21 mouse cellular contexts compared by ENCODE assay signal in genomic region chr19:47345851-47346568, GRCm38 (mm10).
DNase-seq lines count a peak whose midpoint lies in the region; ATAC-seq and TF ChIP-seq lines count a peak whose summit lies in the region.
"Had no signal": no experiment of that assay in that cellular context is flagged by ENCODE, and none has a peak within 500 bp of the region (broad histone marks: within the 10 kb centered on the region; RNA-seq: fewer than 3 reads in every experiment).

No protein-coding gene starts in this region.

- ATAC-seq in heart, postnatal 0 days (ENCODE audit: insufficient read depth, low read depth) = no peak
- ATAC-seq in megakaryocyte progenitor cell, adult 5-6 weeks (replicated peaks; ENCODE audit: poor library complexity) = 0 out of 2 replicates have a peak, but pooled peaks have one; percentile 33
- ATAC-seq: midbrain, embryonic 15.5 days had no signal

- 0 out of 2 replicates have a peak overlapping the region, but pooled peaks have one; percentile 5 for H3K27ac ChIP-seq in heart, postnatal 0 days (ENCODE audit: low read depth)
- no peak overlapping the region for H3K27ac ChIP-seq in heart, embryonic 10.5 days
- no peak overlapping the region for H3K27ac ChIP-seq in MEL (ENCODE audit: control insufficient read depth, low read depth, low read length)
- H3K27ac ChIP-seq: forebrain, embryonic 12.5 days; hindbrain, embryonic 10.5 days; limb, embryonic 12.5 days; liver, embryonic 13.5 days; lung, embryonic 15.5 days; midbrain, embryonic 15.5 days; neural tube, embryonic 15.5 days had no signal

- no peak overlapping the region for H3K4me2 ChIP-seq in heart, postnatal 0 days (ENCODE audit: low read depth, low read length)
- H3K4me2 ChIP-seq: forebrain, embryonic 12.5 days; heart, embryonic 12.5 days; limb, embryonic 12.5 days; liver, embryonic 13.5 days; lung, embryonic 15.5 days; midbrain, embryonic 15.5 days; neural tube, embryonic 15.5 days had no signal

- TF ChIP-seq CTCF in heart, postnatal 0 days (IDR thresholded peaks at IDR 0.05; ENCODE audit: low read depth) = no peak
- no peak for TF ChIP-seq CTCF in MEL (IDR thresholded peaks at IDR 0.05 in 2 of 3, conservative IDR thresholded peaks at IDR 0.05 in 1 of 3; ENCODE audit: control insufficient read depth in 1 of 3, insufficient read depth in 1 of 3, low read depth in 2 of 3, low read length in 3 of 3, poor library complexity in 1 of 3, severe bottlenecking in 1 of 3)

- no peak for TF ChIP-seq EP300 in heart, postnatal 0 days (IDR thresholded peaks at IDR 0.05; ENCODE audit: low read depth)
- no peak for TF ChIP-seq EP300 in MEL (IDR thresholded peaks at IDR 0.05; ENCODE audit: low read depth in 1 of 2, low read length in 2 of 2)

- TF ChIP-seq RAD21 in MEL (IDR thresholded peaks at IDR 0.05; ENCODE audit: low read depth, low read length) = no peak

- H3K36me3 ChIP-seq in heart, postnatal 0 days (replicated peaks; ENCODE audit: control insufficient read depth, insufficient read depth, low read length) = 0 out of 2 replicates have a peak, but pooled peaks cover 4% of the 10 kb centered on the region
- H3K36me3 ChIP-seq in heart, embryonic 10.5 days = peaks cover 14% of the 10 kb centered on the region; the same call in 1 of the 2 replicates
- H3K36me3 ChIP-seq in MEL (ENCODE audit: control insufficient read depth in 1 of 2, insufficient read depth in 2 of 2, low read length in 2 of 2) = no peaks in the 10 kb centered on the region
- H3K36me3 ChIP-seq: forebrain, embryonic 12.5 days; limb, embryonic 12.5 days; liver, embryonic 13.5 days; lung, embryonic 15.5 days; midbrain, embryonic 15.5 days; neural tube, embryonic 15.5 days had no signal

- no peak for TF ChIP-seq POLR2A in MEL (IDR thresholded peaks at IDR 0.05; ENCODE audit: control insufficient read depth in 1 of 2, insufficient read depth in 1 of 2, low read depth in 1 of 2, low read length in 2 of 2, poor library complexity in 1 of 2)

- no peaks in the 10 kb centered on the region for H3K9me3 ChIP-seq in heart, postnatal 0 days (replicated peaks; ENCODE audit: control insufficient read depth, low read length)
- no peaks in the 10 kb centered on the region for H3K9me3 ChIP-seq in heart, embryonic 10.5 days
- H3K9me3 ChIP-seq in MEL (replicated peaks; ENCODE audit: insufficient read depth, low read length) = no peaks in the 10 kb centered on the region
- H3K9me3 ChIP-seq: forebrain, embryonic 12.5 days; heart, embryonic 12.5 days; hindbrain, embryonic 10.5 days; limb, embryonic 12.5 days; liver, embryonic 13.5 days; lung, embryonic 15.5 days; midbrain, embryonic 15.5 days; neural tube, embryonic 15.5 days had no signal

- H3K79me2 ChIP-seq in MEL (ENCODE audit: control insufficient read depth, insufficient read depth, low read length, poor library complexity) = no peaks in the 10 kb centered on the region

- no peak overlapping the region for H3K9ac ChIP-seq in heart, postnatal 0 days (replicated peaks; ENCODE audit: low read depth, low read length)
- H3K9ac ChIP-seq in MEL (ENCODE audit: control insufficient read depth, low read depth, low read length, poor library complexity, severe bottlenecking) = no peak overlapping the region
- H3K9ac ChIP-seq: forebrain, embryonic 12.5 days; heart, embryonic 12.5 days; limb, embryonic 12.5 days; liver, embryonic 13.5 days; lung, embryonic 15.5 days; midbrain, embryonic 15.5 days; neural tube, embryonic 15.5 days had no signal

- peak; percentile 48 for DNase-seq in adrenal gland, postnatal 14 days
- DNase-seq in adrenal gland, postnatal 4 days (ENCODE audit: low spot score in 2 of 2) = no peak
- DNase-seq in heart, postnatal 0 days (ENCODE audit: low spot score) = no peak
- DNase-seq in heart, embryonic 10.5 days (ENCODE audit: low spot score) = no peak
- peak; percentile 37 for DNase-seq in MEL (ENCODE audit: low read depth, low spot score)
- DNase-seq in spleen, postnatal 14 days (ENCODE audit: low spot score in 2 of 2) = no peak
- DNase-seq in retina, postnatal 1 day = no peak
- DNase-seq: cerebellum, postnatal 10 days; embryo, embryonic 11 days; kidney, adult 11 months; liver, embryonic 13.5 days; right cerebral cortex, postnatal 25 days had no signal

- H3K4me1 ChIP-seq in heart, postnatal 0 days (ENCODE audit: control insufficient read depth, insufficient read depth) = 0 out of 2 replicates have a peak, but pooled peaks cover 17% of the 10 kb centered on the region
- peaks cover 46% of the 10 kb centered on the region for H3K4me1 ChIP-seq in heart, embryonic 10.5 days
- H3K4me1 ChIP-seq in MEL (ENCODE audit: control insufficient read depth in 1 of 2, insufficient read depth in 2 of 2, low read length in 2 of 2) = peaks cover 0 to 5% of the 10 kb centered on the region in 2 experiments; a peak in 2 of 4 replicates

- no peak overlapping the region for H3K4me3 ChIP-seq in heart, postnatal 0 days (ENCODE audit: low read depth, low read length)
- no peak overlapping the region for H3K4me3 ChIP-seq in heart, embryonic 10.5 days
- no peak overlapping the region for H3K4me3 ChIP-seq in MEL (ENCODE audit: control insufficient read depth in 1 of 2, insufficient read depth in 1 of 2, low read depth in 2 of 2, low read length in 2 of 2)
- H3K4me3 ChIP-seq: forebrain, embryonic 12.5 days; heart, embryonic 12.5 days; hindbrain, embryonic 10.5 days; limb, embryonic 12.5 days; liver, embryonic 13.5 days; lung, embryonic 15.5 days; midbrain, embryonic 15.5 days; neural tube, embryonic 15.5 days had no signal

- no peaks in the 10 kb centered on the region for H3K27me3 ChIP-seq in heart, postnatal 0 days (ENCODE audit: control insufficient read depth, insufficient read depth, low read length)
- H3K27me3 ChIP-seq in heart, embryonic 10.5 days (ENCODE audit: insufficient read depth, poor library complexity, severe bottlenecking) = peaks cover 39% of the 10 kb centered on the region
- no peaks in the 10 kb centered on the region for H3K27me3 ChIP-seq in MEL (ENCODE audit: control insufficient read depth in 1 of 2, insufficient read depth in 2 of 2, low read length in 2 of 2)
- H3K27me3 ChIP-seq: CH12.LX had no signal

- WGBS in heart, postnatal 0 days = 64% methylated on average over 6 of the region's 6 CpGs
- WGBS in heart, embryonic 10.5 days = 79% methylated on average over 6 of the region's 6 CpGs

TF ChIP-seq in MEL, 35 proteins besides CTCF, POLR2A, EP300 and RAD21:
- no peak for TF ChIP-seq NRF1 (IDR thresholded peaks at IDR 0.05; ENCODE audit: insufficient read depth, low read depth, low read length, poor library complexity, severe bottlenecking)
- TF ChIP-seq MAFK (IDR thresholded peaks at IDR 0.05; ENCODE audit: borderline replicate concordance, low read depth, low read length) = no peak
- no peak for TF ChIP-seq ZC3H11A (IDR thresholded peaks at IDR 0.05; ENCODE audit: low read depth, low read length)
- TF ChIP-seq MXI1 (IDR thresholded peaks at IDR 0.05; ENCODE audit: low read depth, low read length) = no peak
- no peak for TF ChIP-seq JUND (IDR thresholded peaks at IDR 0.05; ENCODE audit: low read depth, low read length)
- TF ChIP-seq E2F4 (IDR thresholded peaks at IDR 0.05; ENCODE audit: borderline replicate concordance, low read depth, low read length) = no peak
- no peak for TF ChIP-seq GABPA (IDR thresholded peaks at IDR 0.05; ENCODE audit: low read depth, low read length)
- no peak for TF ChIP-seq USF2 (IDR thresholded peaks at IDR 0.05; ENCODE audit: borderline replicate concordance in 1 of 2, insufficient read depth in 1 of 2, low read depth in 1 of 2, low read length in 2 of 2)
- TF ChIP-seq HCFC1 (IDR thresholded peaks at IDR 0.05; ENCODE audit: low read depth, low read length) = no peak
- TF ChIP-seq GATA1 (IDR thresholded peaks at IDR 0.05; ENCODE audit: low read depth, low read length) = no peak

Comparison
In these comparisons a context has a peak if more than half of its experiments do, and no peak if none do; other contexts are left out.
1. DNase-seq: peak in adrenal gland, postnatal 14 days (single experiment) and MEL (single experiment); none in adrenal gland, postnatal 4 days (0 of 2), heart, postnatal 0 days (single experiment), heart, embryonic 10.5 days (single experiment), spleen, postnatal 14 days (0 of 2) and retina, postnatal 1 day (single experiment).